Mouse (Mus musculus): ENCODE results near the gene Mybph.

Gene Mybph

DNA sequence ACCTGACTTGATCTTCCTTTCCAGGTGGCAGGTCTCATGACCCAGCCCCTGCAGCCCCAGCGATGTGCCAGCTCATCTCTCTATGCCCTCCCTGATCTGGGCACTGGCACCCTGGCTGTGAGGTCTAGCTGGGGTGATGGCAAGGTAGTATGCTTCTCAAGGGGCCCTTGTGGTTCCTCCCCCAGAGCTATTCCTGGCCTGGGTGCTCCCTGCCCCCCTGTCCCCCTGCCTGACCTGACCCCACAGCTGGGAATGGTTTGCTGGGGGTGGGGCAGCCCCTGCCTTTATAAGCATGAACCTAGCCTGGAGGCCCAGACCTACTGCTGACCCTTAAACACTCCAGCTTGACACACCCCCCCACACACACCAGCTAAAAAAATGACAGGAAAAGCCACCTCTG is at the start of gene Mybph:
TSS of gene Mybph (plus strand) at position 323 of the 400 bp plus-strand sequence.
- ChIA-PET CTCF (interaction anchor here (0.6 to 2.0 kb wide), 7 partner anchors 9 to 1098 kb away, joined by 4 to 10 read pairs (median 6); no protein-coding TSS in a partner anchor), POLR2A (interaction anchor here in 3 of 4 experiments (0.6 to 2.0 kb wide), 7 partner anchors 9 to 375 kb away, joined by 3 to 5 read pairs (median 4); partner anchors contain the start of gene Btg2 (in 1 of the 3))

- POLR2A ChIA-PET: interaction anchor here in 2 of 4 experiments (0.6 to 1.0 kb wide), 5 partner anchors 58 to 722 kb away, joined by 3 to 4 read pairs (median 3); partner anchors contain the start of gene Sox13 (in 1 of the 2)
- CTCF ChIA-PET: interaction anchor here (0.7 to 1.2 kb wide), 9 partner anchors 8 to 250 kb away, joined by 3 to 6 read pairs (median 3); no protein-coding TSS in a partner anchor
Measured at GRCm38 (mm10) chr1:134146066-134146465, 47.2 kb upstream of the Mybph start.

GRCm38 (mm10) chr1:134150076-134150475 is 43.2 kb upstream of the Mybph start:
- CTCF ChIA-PET: interaction anchor here (0.6 to 3.1 kb wide), 8 partner anchors 13 to 187 kb away, joined by 3 to 17 read pairs (median 4); partner anchors contain the start of gene Ppfia4 (in 1 of the 4)
- POLR2A ChIA-PET: interaction anchor here in 2 of 4 experiments (0.5 to 1.2 kb wide), 4 partner anchors 28 to 349 kb away, joined by 3 to 4 read pairs (median 3); partner anchors contain the start of genes Atp2b4 (in 1 of the 2) and Btg2 (in 1 of the 2)

GRCm38 (mm10) chr1:134150745-134151144 is 42.5 kb upstream of the Mybph start:
- ChIA-PET CTCF (interaction anchor here (0.6 to 3.1 kb wide), 33 partner anchors 8 to 954 kb away, joined by 3 to 17 read pairs (median 4); partner anchors contain the start of genes Myog (in 1 of the 4) and Ppfia4 (in 1 of the 4)), POLR2A (interaction anchor here in 3 of 4 experiments (0.5 to 2.0 kb wide), 14 partner anchors 8 to 350 kb away, joined by 3 to 8 read pairs (median 4); partner anchors contain the start of genes Atp2b4 (in 1 of the 3), Btg2 (in 1 of the 3) and Myog (in 1 of the 3))

GRCm38 (mm10) chr1:134151655-134152412 is 41.4 kb upstream of the Mybph start:
- POLR2A ChIA-PET: interaction anchor here in 3 of 4 experiments (0.6 to 2.0 kb wide), 11 partner anchors 10 to 186 kb away, joined by 3 to 8 read pairs (median 4); partner anchors contain the start of genes Btg2 (in 1 of the 3) and Myog (in 1 of the 3)
- CTCF ChIA-PET: interaction anchor here (0.6 to 3.1 kb wide), 54 partner anchors 9 to 946 kb away, joined by 3 to 17 read pairs (median 4); partner anchors contain the start of genes Myog (in 1 of the 4) and Ppfia4 (in 1 of the 4)

- ChIA-PET POLR2A (interaction anchor here in 2 of 4 experiments (0.6 to 2.0 kb wide), 3 partner anchors 10 to 139 kb away, joined by 3 to 4 read pairs (median 4); partner anchors contain the start of gene Btg2 (in 1 of the 2)), CTCF (interaction anchor here (0.6 to 3.1 kb wide), 10 partner anchors 9 to 179 kb away, joined by 3 to 17 read pairs (median 4); partner anchors contain the start of gene Ppfia4 (in 1 of the 4))
Measured at GRCm38 (mm10) chr1:134152626-134153590, 40.3 kb upstream of the Mybph start.

DNA sequence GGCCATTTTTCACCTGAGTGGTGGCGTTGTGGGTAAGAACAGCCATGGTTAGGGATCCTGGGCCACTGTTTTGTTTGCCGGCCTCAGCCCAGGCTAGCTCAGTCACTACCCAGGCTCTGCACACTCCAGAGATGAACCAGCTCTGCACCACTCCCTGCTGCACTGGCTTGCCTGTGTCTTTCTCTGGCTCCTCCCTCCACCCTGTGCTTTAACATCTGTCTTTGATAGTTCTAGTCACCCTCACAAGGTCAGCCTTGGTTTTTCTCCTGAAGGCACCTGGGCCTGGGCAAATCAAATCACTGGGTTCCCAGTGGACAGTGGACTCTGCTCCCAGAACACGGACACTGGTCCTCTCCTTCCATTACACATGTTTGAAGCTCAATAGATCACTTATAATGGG is 39.1 kb upstream of the Mybph start:
- ChIA-PET CTCF (interaction anchor here (0.6 to 3.1 kb wide), 41 partner anchors 8 to 949 kb away, joined by 3 to 25 read pairs (median 4); partner anchors contain the start of gene Myog (in 2 of the 4)), POLR2A (interaction anchor here in 2 of 4 experiments (0.5 to 1.5 kb wide), 8 partner anchors 13 to 175 kb away, joined by 3 read pairs; no protein-coding TSS in a partner anchor)

DNA sequence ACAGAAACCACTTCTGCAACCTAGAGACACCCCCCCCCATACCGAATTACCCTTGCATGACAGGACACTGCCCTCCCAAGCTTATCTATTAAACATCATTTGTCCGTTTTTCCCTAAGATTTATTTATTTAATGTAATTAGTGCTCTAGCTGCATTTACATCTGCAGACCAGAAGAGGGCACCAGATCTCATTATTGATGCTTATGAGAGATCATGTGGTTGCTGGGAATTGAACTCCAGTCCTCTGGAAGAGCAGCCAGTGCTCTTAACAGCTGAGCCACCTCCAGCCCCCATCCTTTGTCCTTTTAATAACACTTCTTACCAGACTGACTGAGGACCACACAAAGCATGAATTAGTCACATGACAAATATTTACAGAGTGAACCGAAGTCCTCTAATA is 38.6 kb upstream of the Mybph start:
- POLR2A ChIA-PET: interaction anchor here in 3 of 4 experiments (0.5 to 1.5 kb wide), 14 partner anchors 12 to 1428 kb away, joined by 3 to 4 read pairs (median 3); partner anchors contain the start of gene Btg2 (in 1 of the 3)
- CTCF ChIA-PET: interaction anchor here (0.6 to 3.1 kb wide), 49 partner anchors 8 to 948 kb away, joined by 3 to 25 read pairs (median 4); partner anchors contain the start of gene Myog (in 2 of the 4)

DNA sequence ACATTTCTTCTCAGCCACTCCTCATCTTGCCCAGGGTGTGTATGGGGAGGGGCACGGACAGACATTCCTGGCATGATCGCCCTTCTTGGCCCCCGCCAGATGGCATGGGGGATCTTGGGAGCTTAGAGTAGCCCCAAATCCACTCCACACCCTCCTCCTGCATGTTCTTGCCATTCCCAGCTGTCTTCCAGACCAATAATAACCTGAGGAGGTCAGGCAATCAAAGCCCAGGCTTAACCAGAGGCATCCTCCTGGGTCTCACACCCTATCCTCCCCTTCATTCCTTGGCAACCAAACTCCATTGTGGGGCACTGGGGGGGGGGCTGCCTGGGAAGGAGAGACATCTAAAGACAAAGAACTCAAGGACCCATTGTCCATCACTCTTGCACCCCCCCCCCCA is 32.8 kb upstream of the Mybph start:
- CTCF ChIA-PET: interaction anchor here in 3 of 4 experiments (0.6 to 1.7 kb wide), 11 partner anchors 9 to 952 kb away, joined by 3 to 11 read pairs (median 4); no protein-coding TSS in a partner anchor

DNA sequence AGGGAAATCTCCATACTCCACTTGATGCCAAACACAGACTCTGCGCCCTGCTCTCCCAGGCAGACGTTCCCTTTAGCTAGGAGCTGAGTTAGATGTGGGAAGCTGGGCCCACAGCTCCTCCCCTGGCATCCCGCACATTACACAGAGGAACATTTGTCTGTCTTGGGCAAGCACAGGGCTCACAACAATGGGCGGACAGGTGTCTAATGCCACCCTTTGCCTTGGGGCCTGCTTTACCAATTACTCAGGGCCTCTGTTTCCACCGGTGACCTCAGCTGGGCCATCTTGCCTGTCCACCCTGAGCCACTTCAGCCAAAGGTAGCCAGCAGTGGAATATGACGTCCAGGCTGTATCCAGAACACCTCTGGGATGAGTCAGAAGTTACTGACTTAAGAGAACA is 31.8 kb upstream of the Mybph start:
- CTCF ChIA-PET: interaction anchor here in 1 of 4 experiments (0.5 to 1.7 kb wide), 2 partner anchors 10 to 55 kb away, joined by 5 read pairs; no protein-coding TSS in a partner anchor
- POLR2A ChIA-PET: interaction anchor here in 1 of 4 experiments (1.4 kb wide), 1 partner anchor 27 kb away, joined by 4 read pairs; no protein-coding TSS in a partner anchor

More for the DNA sequence above, 32.8 kb upstream of the Mybph start:
- POLR2A ChIA-PET: interaction anchor here in 2 of 4 experiments (0.6 to 1.7 kb wide), 7 partner anchors 13 to 1222 kb away, joined by 3 to 6 read pairs (median 3); no protein-coding TSS in a partner anchor

DNA sequence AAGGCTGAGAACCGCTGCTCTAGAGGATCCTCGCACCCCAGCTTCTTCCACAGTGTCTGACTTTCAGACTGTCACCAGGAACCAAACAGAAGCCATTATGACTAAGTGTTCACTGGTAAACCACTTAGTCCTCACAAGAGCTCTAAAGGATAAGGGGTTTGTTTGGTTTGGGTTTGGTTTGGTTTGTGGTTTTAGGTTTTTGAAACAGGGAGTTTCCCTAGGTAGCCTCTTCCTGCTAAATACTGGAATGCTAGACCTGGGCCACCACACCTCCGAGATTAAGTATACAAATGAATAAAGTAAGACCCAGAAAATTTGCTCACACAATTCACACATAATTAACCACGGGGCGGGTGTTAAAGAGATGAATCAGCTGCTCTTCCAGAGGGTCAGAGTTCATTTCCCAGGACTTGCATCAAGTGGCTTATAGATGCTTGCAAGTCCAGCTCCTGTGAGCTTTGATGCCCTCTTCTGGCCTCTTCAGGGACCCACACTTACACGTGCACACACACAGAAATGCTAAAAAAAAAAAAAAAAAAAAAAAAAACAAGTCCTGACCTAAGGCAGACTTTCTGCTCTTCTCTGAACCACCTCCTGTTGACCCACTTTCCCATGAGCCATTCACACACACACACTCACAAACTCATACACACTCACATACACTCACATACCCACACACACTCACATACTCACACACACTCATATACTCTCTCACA is 30.6 kb upstream of the Mybph start:
- ChIA-PET CTCF (interaction anchor here (0.6 to 1.2 kb wide), 8 partner anchors 8 to 1410 kb away, joined by 3 to 9 read pairs (median 4); no protein-coding TSS in a partner anchor), POLR2A (interaction anchor here in 3 of 4 experiments (0.6 to 0.7 kb wide), 4 partner anchors 9 to 714 kb away, joined by 3 to 6 read pairs (median 4); no protein-coding TSS in a partner anchor)

DNA sequence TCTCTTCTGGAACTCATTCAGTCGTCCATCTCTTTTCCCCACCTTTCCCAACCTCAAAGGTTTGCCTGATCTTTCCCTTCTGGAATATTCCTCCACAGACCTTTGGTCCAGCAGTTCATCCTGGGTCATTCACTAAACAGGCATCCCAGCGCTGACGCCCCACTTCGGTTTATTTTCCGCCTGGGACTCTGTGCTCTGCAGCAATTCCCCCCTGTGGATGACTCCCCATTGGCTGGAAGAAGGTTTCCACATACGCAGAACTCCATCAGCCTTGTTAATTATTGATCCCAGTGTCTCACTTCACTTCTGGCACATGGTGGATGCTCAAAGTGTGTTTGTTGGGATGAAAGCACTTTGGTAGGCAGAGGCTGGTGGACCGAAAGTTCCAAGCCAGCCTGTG is 29.8 kb upstream of the Mybph start:
- ChIA-PET POLR2A (interaction anchor here in 1 of 4 experiments (0.9 to 2.1 kb wide), 3 partner anchors 21 to 106 kb away, joined by 3 to 5 read pairs (median 3); no protein-coding TSS in a partner anchor), CTCF (no interaction called here)

DNA sequence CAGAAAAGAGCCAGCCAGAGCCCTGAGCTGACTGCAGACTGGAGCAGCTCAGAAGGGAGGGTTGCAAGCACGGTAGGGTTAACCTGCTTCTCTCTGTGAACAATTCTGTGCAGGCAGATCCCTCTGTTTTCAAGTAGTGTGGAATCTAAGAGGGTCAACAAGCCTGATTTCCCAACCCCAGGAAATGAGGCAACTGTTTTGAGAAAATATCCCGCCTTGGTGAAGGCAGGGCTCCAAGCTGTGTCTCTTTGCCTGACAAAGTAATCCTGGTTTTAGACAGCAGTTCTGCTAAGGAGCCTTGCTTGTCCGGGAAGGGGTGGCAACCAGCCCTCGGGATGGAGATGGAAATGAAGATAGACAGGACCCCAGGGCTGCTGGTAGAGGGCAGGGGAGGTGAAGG is 28.8 kb upstream of the Mybph start:
- CTCF ChIA-PET: interaction anchor here (0.5 to 1.4 kb wide), 6 partner anchors 10 to 826 kb away, joined by 3 to 26 read pairs (median 3); no protein-coding TSS in a partner anchor
- POLR2A ChIA-PET: interaction anchor here in 1 of 4 experiments (1.2 to 2.1 kb wide), 2 partner anchors 22 to 105 kb away, joined by 3 to 5 read pairs; no protein-coding TSS in a partner anchor

- ChIA-PET POLR2A (interaction anchor here in 3 of 4 experiments (0.7 to 1.3 kb wide), 3 partner anchors 12 to 225 kb away, joined by 3 read pairs; no protein-coding TSS in a partner anchor), CTCF (interaction anchor here in 1 of 4 experiments (1.5 to 2.0 kb wide), 3 partner anchors 12 to 46 kb away, joined by 3 to 6 read pairs (median 5); no protein-coding TSS in a partner anchor)
Measured at GRCm38 (mm10) chr1:134166547-134166946, 26.7 kb upstream of the Mybph start.

DNA sequence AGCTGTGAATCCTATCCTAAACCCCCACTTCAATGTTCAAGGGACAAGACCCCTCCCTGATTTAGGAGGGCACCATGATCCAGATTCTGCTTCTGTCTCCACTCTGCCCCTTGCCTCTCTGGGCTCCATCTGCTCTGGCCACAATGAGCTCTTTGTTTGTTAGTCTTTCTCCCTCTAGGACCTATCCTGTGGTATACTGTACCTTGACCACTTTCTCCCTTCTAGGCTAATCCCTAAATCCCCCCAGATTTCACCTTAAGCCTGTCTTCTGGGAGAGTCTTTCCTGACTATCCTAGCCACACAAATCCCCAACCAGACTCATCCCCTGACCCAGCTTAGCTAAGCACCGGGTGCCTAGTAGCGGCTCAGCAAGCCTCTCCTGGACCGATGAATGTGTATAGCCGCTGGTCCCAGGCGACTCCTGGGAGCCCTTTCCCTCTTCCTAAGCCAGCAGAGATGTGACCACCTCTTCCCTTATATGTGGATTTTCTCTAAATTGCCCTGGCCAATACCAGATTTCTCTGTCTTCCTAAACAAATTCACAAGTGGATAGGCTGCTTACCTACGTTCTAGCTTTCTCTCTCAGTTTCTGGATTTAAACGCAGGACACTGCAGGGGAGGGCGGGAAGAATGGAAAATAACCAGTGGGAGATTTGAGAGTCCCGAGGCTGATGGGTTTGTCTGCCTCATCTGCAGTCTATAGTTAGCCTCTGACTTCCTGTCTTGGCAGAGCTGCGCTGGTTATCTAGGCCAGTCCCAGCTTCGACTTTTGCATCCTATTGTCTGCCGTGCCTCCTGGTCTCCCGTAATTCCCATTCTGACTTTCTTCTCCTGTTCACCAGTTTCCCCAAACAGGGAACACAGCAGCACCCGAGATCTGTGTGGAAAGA is 25.6 kb upstream of the Mybph start:
- POLR2A ChIA-PET: interaction anchor here in 2 of 4 experiments (0.6 to 1.3 kb wide), 5 partner anchors 11 to 193 kb away, joined by 3 to 5 read pairs (median 3); no protein-coding TSS in a partner anchor
- CTCF ChIA-PET: interaction anchor here in 2 of 4 experiments (0.5 to 2.0 kb wide), 6 partner anchors 13 to 271 kb away, joined by 3 to 7 read pairs (median 4); no protein-coding TSS in a partner anchor
